Mouse (Mus musculus) limb, embryonic 11.5 days (tissue): Measurements from ENCODE around the gene Tmpo. TPM values are rescaled to one million over a fixed set of nuclear protein-coding genes. Genes with fewer than 3 reads are reported as not detected.

Experiments
- ATAC-seq: fragments of 200-750 bp; cut with Nextera tagmentation; 2 replicates; pipeline ENCODE4 v1.8.0; 2017; ENCODE audit warnings: low read depth; ENCODE audit not compliant: insufficient number of reproducible peaks, low FRiP score, low TSS enrichment
- DNase-seq: peaks from one replicate; pipeline ENCODE4 v3.0.0-alpha.2; 2015; ENCODE audit warnings: low spot score
- H3K27ac ChIP-seq: fragments of 300-500 bp; sonication (generic); replicated peaks from 2 replicates; pipeline ENCODE4 v1.5.1; 2014; ENCODE audit warnings: low read depth, mild to moderate bottlenecking, low read length
- H3K27me3 ChIP-seq: fragments of 300-500 bp; sonication (generic); 2 replicates; pipeline ENCODE4 v1.6.1; 2014; ENCODE audit warnings: mild to moderate bottlenecking, low read length, mixed read lengths; ENCODE audit not compliant: control insufficient read depth, insufficient read depth
- H3K36me3 ChIP-seq: fragments of 300-500 bp; sonication (generic); 2 replicates; pipeline ENCODE4 v1.6.1; 2014; ENCODE audit warnings: mild to moderate bottlenecking, low read length, moderate library complexity, mixed read lengths; ENCODE audit not compliant: control insufficient read depth, insufficient read depth
- H3K4me1 ChIP-seq: fragments of 300-500 bp; sonication (generic); 2 replicates; pipeline ENCODE4 v1.6.1; 2014; ENCODE audit warnings: low read length, mixed read lengths; ENCODE audit not compliant: control insufficient read depth, insufficient read depth
- H3K4me2 ChIP-seq: fragments of 300-500 bp; sonication (generic); 2 replicates; pipeline ENCODE4 v1.6.1; 2014; ENCODE audit warnings: low read depth, mild to moderate bottlenecking, moderate library complexity; ENCODE audit not compliant: severe bottlenecking
- H3K4me3 ChIP-seq: fragments of 300-500 bp; sonication (generic); 2 replicates; pipeline ENCODE4 v1.5.1; 2014; ENCODE audit warnings: low read depth, low read length
- H3K9ac ChIP-seq: fragments of 300-500 bp; sonication (generic); 2 replicates; pipeline ENCODE4 v1.6.1; 2014; ENCODE audit warnings: mild to moderate bottlenecking, low read length
- H3K9me3 ChIP-seq: fragments of 300-500 bp; sonication (generic); 2 replicates; pipeline ENCODE4 v1.6.1; 2016; ENCODE audit warnings: low read length; ENCODE audit not compliant: control insufficient read depth
- WGBS: fragments of 180-500 bp; shearing (Covaris S2); extraction: QIAGEN DNeasy Blood & Tissue Kit; methylation state at CpG from one replicate; pipeline ENCODE4 v1.1.7; 2014; 5-methylcytosine and 5-hydroxymethylcytosine counted together
- polyA plus RNA-seq: library from polyadenylated mRNA; unstranded; fragments of >200 nt; fragmentation: Nextera tagmentation; extraction: Ambion mirVana; gene quantifications from 2 replicates; pipeline ENCODE4 v1.2.1, GENCODE M21; 2014

Tmpo gene
- polyA plus RNA-seq, 1 experiment from 2014 or later: 359 TPM

GRCm38 (mm10) chr10:91162077-91162476 is 19.0 kb downstream of the Tmpo start:
- no peak for DNase-seq
- ATAC-seq: no peak
- Histone ChIP-seq H3K36me3 (peaks cover 24% of the 10 kb centered on the region), H3K4me2 (no peak overlapping the region), H3K4me3 (no peak overlapping the region), H3K4me1 (no peaks in the 10 kb centered on the region), H3K27me3 (no peaks in the 10 kb centered on the region), H3K27ac (no peak overlapping the region), H3K9ac (no peak overlapping the region), H3K9me3 (no peaks in the 10 kb centered on the region)
- WGBS: 94% methylated on average over 11 of the region's 11 CpGs

- Histone ChIP-seq H3K9me3 (no peaks in the 10 kb centered on the region), H3K27me3 (no peaks in the 10 kb centered on the region), H3K4me3 (no peak overlapping the region), H3K27ac (no peak overlapping the region), H3K4me1 (no peaks in the 10 kb centered on the region), H3K36me3 (peaks cover 27% of the 10 kb centered on the region), H3K4me2 (no peak overlapping the region), H3K9ac (no peak overlapping the region)
- DNase-seq (no peak), ATAC-seq (no peak)
- WGBS: 92% methylated on average over 5 of the region's 5 CpGs
These were observed 20.1 kb downstream of the Tmpo start for GRCm38 (mm10) chr10:91161006-91161405.

- no peak for ATAC-seq
- Histone ChIP-seq H3K4me2 (no peak overlapping the region), H3K36me3 (peaks cover 33% of the 10 kb centered on the region), H3K4me1 (no peaks in the 10 kb centered on the region), H3K9ac (no peak overlapping the region), H3K27ac (no peak overlapping the region), H3K27me3 (no peaks in the 10 kb centered on the region), H3K9me3 (no peaks in the 10 kb centered on the region), H3K4me3 (no peak overlapping the region)
- 86% methylated on average over 8 of the region's 8 CpGs for WGBS
- no peak for DNase-seq
These were observed 22.7 kb downstream of the Tmpo start for GRCm38 (mm10) chr10:91158442-91158841.

GRCm38 (mm10) chr10:91156338-91156737 is 24.8 kb downstream of the Tmpo start:
- Histone ChIP-seq H3K4me1 (no peaks in the 10 kb centered on the region), H3K27me3 (no peaks in the 10 kb centered on the region), H3K4me2 (no peak overlapping the region), H3K27ac (no peak overlapping the region), H3K9ac (no peak overlapping the region), H3K9me3 (no peaks in the 10 kb centered on the region), H3K4me3 (no peak overlapping the region), H3K36me3 (peaks cover 32% of the 10 kb centered on the region)
- ATAC-seq: no peak
- DNase-seq: no peak
- 89% methylated on average over 6 of the region's 6 CpGs for WGBS

- Histone ChIP-seq H3K4me3 (no peak overlapping the region), H3K27ac (no peak overlapping the region), H3K27me3 (no peaks in the 10 kb centered on the region), H3K4me2 (no peak overlapping the region), H3K4me1 (no peaks in the 10 kb centered on the region), H3K9ac (no peak overlapping the region), H3K36me3 (peaks cover 45% of the 10 kb centered on the region), H3K9me3 (no peaks in the 10 kb centered on the region)
- ATAC-seq: no peak
- no peak for DNase-seq
- WGBS: 91% methylated on average over 10 of the region's 10 CpGs
These were observed 27.1 kb downstream of the Tmpo start for GRCm38 (mm10) chr10:91153894-91154503.

GRCm38 (mm10) chr10:91145413-91145812 is 35.7 kb downstream of the Tmpo start:
- no peaks in the 10 kb centered on the region for H3K4me1 ChIP-seq
- 96% methylated on average over 7 of the region's 7 CpGs for WGBS
- no peak for DNase-seq
- no peak overlapping the region for H3K4me3 ChIP-seq
- H3K36me3 ChIP-seq: peaks cover 19% of the 10 kb centered on the region; the same call in 1 of the 2 replicates
- no peaks in the 10 kb centered on the region for H3K9me3 ChIP-seq
- H3K9ac ChIP-seq: no peak overlapping the region
- no peak overlapping the region for H3K27ac ChIP-seq
- no peak for ATAC-seq
- H3K4me2 ChIP-seq: no peak overlapping the region
- H3K27me3 ChIP-seq: no peaks in the 10 kb centered on the region

GRCm38 (mm10) chr10:91143313-91144230 is 37.5 kb downstream of the Tmpo start:
- Histone ChIP-seq H3K27ac (no peak overlapping the region), H3K27me3 (no peaks in the 10 kb centered on the region), H3K4me1 (no peaks in the 10 kb centered on the region), H3K4me2 (no peak overlapping the region), H3K9ac (no peak overlapping the region), H3K4me3 (no peak overlapping the region), H3K9me3 (no peaks in the 10 kb centered on the region), H3K36me3 (peaks cover 13% of the 10 kb centered on the region; the same call in 1 of the 2 replicates)
- no peak for DNase-seq
- no peak; the same call in 1 of the 2 replicates for ATAC-seq
- WGBS: 72% methylated on average over 18 of the region's 18 CpGs

GRCm38 (mm10) chr10:91142654-91143191 is 38.4 kb downstream of the Tmpo start:
- no peak for DNase-seq
- no peak overlapping the region for H3K27ac ChIP-seq
- peaks cover 13% of the 10 kb centered on the region; the same call in 1 of the 2 replicates for H3K36me3 ChIP-seq
- no peak overlapping the region for H3K9ac ChIP-seq
- H3K4me1 ChIP-seq: no peaks in the 10 kb centered on the region
- ATAC-seq: no peak
- no peak overlapping the region for H3K4me2 ChIP-seq
- 75% methylated on average over 10 of the region's 10 CpGs for WGBS
- no peak overlapping the region for H3K4me3 ChIP-seq
- no peaks in the 10 kb centered on the region for H3K27me3 ChIP-seq
- H3K9me3 ChIP-seq: no peaks in the 10 kb centered on the region
